Mouse (Mus musculus) lung, postnatal 0 days (tissue): ENCODE data around the gene Ptpn13. TPM values are rescaled to one million over a fixed set of nuclear protein-coding genes. Genes with fewer than 3 reads are reported as not detected.

Experiments used
- ATAC-seq: fragments of 200-750 bp; cut with Nextera tagmentation; 2 replicates; pipeline ENCODE4 v1.8.0; 2017; ENCODE audit warnings: moderate library complexity
- DNase-seq: peaks from one replicate; pipeline ENCODE4 v3.0.0-alpha.2; 2016; ENCODE audit warnings: low spot score
- H3K27ac ChIP-seq: fragments of 300-500 bp; sonication (generic); 2 replicates; pipeline ENCODE4 v1.5.1; 2014; ENCODE audit warnings: antibody characterized with exemption, mild to moderate bottlenecking, low read length, mixed read lengths
- H3K27me3 ChIP-seq: fragments of 300-500 bp; sonication (generic); replicated peaks from 2 replicates; pipeline ENCODE4 v1.6.1; 2014; ENCODE audit warnings: low read length, mixed read lengths; ENCODE audit not compliant: insufficient read depth
- H3K36me3 ChIP-seq: fragments of 300-500 bp; sonication (generic); 2 replicates; pipeline ENCODE4 v1.6.1; 2014; ENCODE audit warnings: low read length, mixed read lengths; ENCODE audit not compliant: insufficient read depth
- H3K4me1 ChIP-seq: fragments of 300-500 bp; sonication (generic); 2 replicates; pipeline ENCODE4 v1.6.1; 2014; ENCODE audit warnings: antibody characterized with exemption, low read depth, low read length, mixed read lengths; ENCODE audit not compliant: insufficient read depth
- H3K4me2 ChIP-seq: fragments of 300-500 bp; sonication (generic); replicated peaks from 2 replicates; pipeline ENCODE4 v1.6.1; 2014; ENCODE audit warnings: low read depth, mild to moderate bottlenecking, low read length, moderate library complexity, mixed read lengths
- H3K4me3 ChIP-seq: fragments of 300-500 bp; sonication (generic); 2 replicates; pipeline ENCODE4 v1.5.1; 2014; ENCODE audit warnings: low read depth, low read length
- H3K9ac ChIP-seq: fragments of 300-500 bp; sonication (generic); replicated peaks from 2 replicates; pipeline ENCODE4 v1.6.1; 2014; ENCODE audit warnings: low read depth, mild to moderate bottlenecking
- H3K9me3 ChIP-seq: fragments of 300-500 bp; sonication (generic); 2 replicates; pipeline ENCODE4 v1.6.1; 2016; ENCODE audit warnings: low read length, mixed read lengths
- CTCF ChIP-seq: IDR thresholded peaks from 2 replicates; pipeline ENCODE4 v1.5.1; 2016; ENCODE audit warnings: antibody characterized with exemption, mild to moderate bottlenecking
- EP300 ChIP-seq: IDR thresholded peaks from 2 replicates; pipeline ENCODE4 v1.6.1; 2016; ENCODE audit warnings: antibody characterized with exemption, mild to moderate bottlenecking, control low read depth
- WGBS: fragments of 180-500 bp; shearing (Covaris S2); extraction: QIAGEN DNeasy Blood & Tissue Kit; methylation state at CpG from one replicate; pipeline ENCODE4 v1.1.7; 2014; 5-methylcytosine and 5-hydroxymethylcytosine counted together
- polyA plus RNA-seq: library from polyadenylated mRNA; unstranded; fragments of >200 nt; fragmentation: Nextera tagmentation; extraction: Ambion mirVana; gene quantifications from 2 replicates; pipeline ENCODE4 v1.2.1, GENCODE M21; 2015

Ptpn13 gene
- polyA plus RNA-seq, 1 experiment from 2014 or later, result 8.9 TPM

DNA sequence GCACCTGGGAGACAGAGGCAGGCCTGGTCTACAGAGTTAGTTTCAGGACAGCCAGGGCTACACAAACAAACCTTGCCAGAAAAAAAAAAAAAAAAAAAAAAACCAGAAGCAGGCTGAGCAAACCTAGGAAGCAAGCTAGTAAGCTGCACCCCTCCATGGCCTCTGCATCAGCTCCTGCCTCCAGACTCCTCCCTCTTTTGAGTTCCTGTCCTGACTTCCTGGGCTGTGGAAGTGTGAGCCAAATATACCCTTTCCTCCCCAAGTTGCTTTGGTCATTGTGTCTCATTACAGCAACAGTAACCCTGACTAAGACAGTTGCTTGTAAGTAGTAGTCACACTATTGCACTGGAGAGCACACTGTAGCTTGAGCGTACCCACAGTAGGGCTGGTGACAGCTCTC lies 219.2 kb downstream of the Ptpn13 start:
- H3K27ac ChIP-seq, result no peak overlapping the region
- peak; percentile 48 for ATAC-seq
- H3K4me1 ChIP-seq, result no peaks in the 10 kb centered on the region
- H3K4me2 ChIP-seq, result no peak overlapping the region
- no peak overlapping the region for H3K4me3 ChIP-seq
- H3K9me3 ChIP-seq, result no peaks in the 10 kb centered on the region
- H3K9ac ChIP-seq, result no peak overlapping the region
- no peaks in the 10 kb centered on the region for H3K36me3 ChIP-seq
- peak; percentile 53 for DNase-seq
- WGBS, result 100% methylated on average over 1 of the region's 1 CpGs
- no peaks in the 10 kb centered on the region for H3K27me3 ChIP-seq
- TF ChIP-seq CTCF (no peak), EP300 (no peak)

DNA sequence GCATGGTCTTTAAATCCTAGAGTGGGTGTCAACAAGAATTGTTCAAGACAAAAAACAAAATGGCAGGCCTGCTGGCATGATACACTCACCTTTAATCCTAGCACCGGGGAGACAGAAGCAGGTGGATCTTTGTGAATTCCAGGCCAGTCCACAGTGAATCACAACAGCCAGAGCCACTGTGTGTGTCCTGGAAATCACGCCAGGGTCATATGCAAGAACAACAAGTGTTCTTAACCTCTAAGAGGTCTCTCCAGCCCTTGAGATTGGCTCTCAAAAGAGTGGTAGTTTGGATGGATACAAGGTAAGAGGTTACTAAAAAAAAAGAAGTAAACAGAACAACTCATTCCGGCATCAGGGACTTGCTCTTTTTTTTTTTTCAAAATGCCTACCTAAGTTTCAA lies 222.3 kb downstream of the Ptpn13 start:
- 56% methylated on average over 3 of the region's 3 CpGs for WGBS
- no peak overlapping the region for H3K4me3 ChIP-seq
- no peak overlapping the region for H3K4me2 ChIP-seq
- H3K4me1 ChIP-seq, result no peaks in the 10 kb centered on the region
- H3K27me3 ChIP-seq, result no peaks in the 10 kb centered on the region
- peak; percentile 40 for DNase-seq
- H3K9me3 ChIP-seq, result no peaks in the 10 kb centered on the region
- TF ChIP-seq EP300 (peak; percentile 83), CTCF (no peak)
- no peaks in the 10 kb centered on the region for H3K36me3 ChIP-seq
- ATAC-seq, result peak; percentile 64
- no peak overlapping the region for H3K9ac ChIP-seq
- no peak overlapping the region for H3K27ac ChIP-seq

Other genes starting within 250 kb of the Ptpn13 start
- 0.66 and 1.0 TPM in 2 replicates for gene Mapk10, start 213.9 kb upstream of the Ptpn13 start, polyA plus RNA-seq
- 6.9 and 13.8 TPM in 2 replicates for gene Slc10a6, start 204.2 kb downstream of the Ptpn13 start, polyA plus RNA-seq
- gene 1700016H13Rik, start 230.8 kb downstream of the Ptpn13 start, polyA plus RNA-seq, result 1.3 and 1.5 TPM in 2 replicates